16 mouse cellular contexts compared by ENCODE assay signal in the genomic region with DNA sequence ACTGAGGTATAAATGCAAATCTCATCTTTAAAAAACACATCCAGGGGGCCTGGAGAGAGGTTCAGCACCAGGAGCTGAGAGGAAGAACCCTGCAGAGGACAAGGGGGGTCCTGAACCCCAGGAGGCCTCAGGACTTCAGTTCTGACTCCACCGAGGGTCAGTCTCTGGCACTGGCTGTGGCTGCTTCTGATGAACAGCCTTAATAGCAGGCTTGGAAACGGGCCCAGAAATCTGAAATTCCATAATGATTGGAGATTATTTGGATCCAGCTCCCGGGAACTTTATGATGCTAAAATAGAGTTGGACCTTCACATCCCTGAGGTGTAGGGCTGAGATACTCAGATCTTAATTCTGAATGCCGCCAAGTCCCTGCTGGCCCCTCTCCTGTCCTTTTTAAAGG. TPM values are rescaled to one million over a fixed set of nuclear protein-coding genes. Genes with fewer than 3 reads are reported as not detected.
A peak's percentile ranks its signal among the peaks of the same experiment; 100 is the strongest.
DNase-seq lines count a peak whose midpoint lies in the region; ATAC-seq and TF ChIP-seq lines count a peak whose summit lies in the region.
"Had no signal": no experiment of that assay in that cellular context is flagged by ENCODE, and none has a peak within 500 bp of the region (broad histone marks: within the 10 kb centered on the region; RNA-seq: fewer than 3 reads in every experiment).

No protein-coding gene starts in this region.

- peak overlapping the region; percentile 27 for H3K4me2 ChIP-seq in heart, embryonic 13.5 days
- no peak overlapping the region for H3K4me2 ChIP-seq in kidney, postnatal 0 days (ENCODE audit: low read length)
- no peak overlapping the region for H3K4me2 ChIP-seq in stomach, embryonic 14.5 days (replicated peaks; ENCODE audit: low read depth, low read length)
- H3K4me2 ChIP-seq in stomach, postnatal 0 days (replicated peaks; ENCODE audit: low read depth): no peak overlapping the region

- no peak for TF ChIP-seq CTCF in kidney, postnatal 0 days (IDR thresholded peaks at IDR 0.05; ENCODE audit: low read depth)
- no peak for TF ChIP-seq CTCF in stomach, postnatal 0 days (IDR thresholded peaks at IDR 0.05; ENCODE audit: low read depth)

- 8% methylated on average over 4 of the region's 4 CpGs for WGBS in heart, embryonic 13.5 days
- WGBS in heart, embryonic 10.5 days: 15% methylated on average over 4 of the region's 4 CpGs
- WGBS in kidney, postnatal 0 days: 28% methylated on average over 4 of the region's 4 CpGs
- 6% methylated on average over 4 of the region's 4 CpGs for WGBS in stomach, embryonic 14.5 days
- 9% methylated on average over 4 of the region's 4 CpGs for WGBS in stomach, postnatal 0 days

- TF ChIP-seq EP300 in stomach, postnatal 0 days (optimal IDR thresholded peaks at IDR 0.05): no peak

- peaks cover 12% of the 10 kb centered on the region for H3K4me1 ChIP-seq in heart, embryonic 13.5 days
- peaks cover 17% of the 10 kb centered on the region for H3K4me1 ChIP-seq in heart, embryonic 10.5 days
- no peaks in the 10 kb centered on the region for H3K4me1 ChIP-seq in kidney, postnatal 0 days (replicated peaks; ENCODE audit: insufficient read depth, low read length)
- H3K4me1 ChIP-seq in stomach, embryonic 14.5 days (ENCODE audit: control insufficient read depth, insufficient read depth, low read length): peaks cover 10% of the 10 kb centered on the region
- H3K4me1 ChIP-seq in stomach, postnatal 0 days (replicated peaks; ENCODE audit: control insufficient read depth, insufficient read depth): no peaks in the 10 kb centered on the region

- H3K36me3 ChIP-seq in heart, embryonic 13.5 days: no peaks in the 10 kb centered on the region
- H3K36me3 ChIP-seq in heart, embryonic 10.5 days: no peaks in the 10 kb centered on the region
- no peaks in the 10 kb centered on the region for H3K36me3 ChIP-seq in kidney, postnatal 0 days (ENCODE audit: insufficient read depth, low read length)
- H3K36me3 ChIP-seq in stomach, embryonic 14.5 days (ENCODE audit: control insufficient read depth, insufficient read depth, low read length): no peaks in the 10 kb centered on the region
- H3K36me3 ChIP-seq in stomach, postnatal 0 days (ENCODE audit: control insufficient read depth, insufficient read depth, low read length): no peaks in the 10 kb centered on the region
- H3K36me3 ChIP-seq: midbrain, embryonic 10.5 days had no signal

- H3K9ac ChIP-seq in heart, embryonic 13.5 days: peak overlapping the region; percentile 47; the same call in 1 of the 2 replicates
- H3K9ac ChIP-seq in kidney, postnatal 0 days (ENCODE audit: low read depth, low read length): no peak overlapping the region
- H3K9ac ChIP-seq in stomach, embryonic 14.5 days (replicated peaks; ENCODE audit: low read depth, low read length): no peak overlapping the region
- H3K9ac ChIP-seq in stomach, postnatal 0 days (ENCODE audit: low read length): no peak overlapping the region
- H3K9ac ChIP-seq: forebrain, postnatal 0 days; liver, embryonic 14.5 days had no signal

- H3K9me3 ChIP-seq in heart, embryonic 13.5 days: no peaks in the 10 kb centered on the region
- H3K9me3 ChIP-seq in heart, embryonic 10.5 days: no peaks in the 10 kb centered on the region
- H3K9me3 ChIP-seq in kidney, postnatal 0 days (replicated peaks; ENCODE audit: low read length): no peaks in the 10 kb centered on the region
- no peaks in the 10 kb centered on the region for H3K9me3 ChIP-seq in stomach, embryonic 14.5 days (ENCODE audit: control insufficient read depth, low read depth, low read length)
- H3K9me3 ChIP-seq in stomach, postnatal 0 days (ENCODE audit: control insufficient read depth, low read length): no peaks in the 10 kb centered on the region
- H3K9me3 ChIP-seq: midbrain, embryonic 10.5 days had no signal

- H3K27ac ChIP-seq in heart, embryonic 13.5 days (replicated peaks): peak overlapping the region; percentile 48
- no peak overlapping the region for H3K27ac ChIP-seq in heart, embryonic 10.5 days
- no peak overlapping the region for H3K27ac ChIP-seq in kidney, postnatal 0 days
- H3K27ac ChIP-seq in stomach, embryonic 14.5 days (ENCODE audit: low read length): 0 out of 2 replicates have a peak overlapping the region, but pooled peaks have one; percentile 27
- no peak overlapping the region for H3K27ac ChIP-seq in stomach, postnatal 0 days (replicated peaks)
- H3K27ac ChIP-seq: liver, embryonic 14.5 days; midbrain, embryonic 10.5 days had no signal

- no peak for DNase-seq in heart, embryonic 10.5 days (ENCODE audit: low spot score)
- peak; percentile 28 for DNase-seq in kidney, postnatal 0 days (ENCODE audit: low spot score)
- DNase-seq in kidney, postnatal 10 days: no peak
- DNase-seq in stomach, postnatal 0 days (ENCODE audit: low spot score): no peak
- DNase-seq in gastrocnemius, adult 8-10 months (ENCODE audit: low spot score in 2 of 2): no peak
- DNase-seq: forebrain, postnatal 0 days; gastrocnemius, postnatal 10 days; kidney, adult 11 months; kidney, postnatal 14 days; thymus, adult 2 months had no signal

- no peak for ATAC-seq in heart, embryonic 13.5 days (ENCODE audit: extremely low read depth, insufficient number of reproducible peaks, low FRiP score, low TSS enrichment)
- no peak for ATAC-seq in kidney, postnatal 0 days (replicated peaks; ENCODE audit: low FRiP score, low read depth)
- ATAC-seq in stomach, embryonic 14.5 days (ENCODE audit: insufficient number of reproducible peaks, insufficient read depth, low FRiP score, low read depth): no peak
- ATAC-seq in stomach, postnatal 0 days (ENCODE audit: low FRiP score, low TSS enrichment): no peak
- ATAC-seq: forebrain, postnatal 0 days; hindbrain, embryonic 16.5 days had no signal

- H3K27me3 ChIP-seq in heart, embryonic 13.5 days (replicated peaks): peaks cover 4% of the 10 kb centered on the region; the same call in 1 of the 2 replicates
- H3K27me3 ChIP-seq in heart, embryonic 10.5 days (ENCODE audit: insufficient read depth, poor library complexity, severe bottlenecking): no peaks in the 10 kb centered on the region
- H3K27me3 ChIP-seq in kidney, postnatal 0 days (ENCODE audit: insufficient read depth, low read length): no peaks in the 10 kb centered on the region
- H3K27me3 ChIP-seq in stomach, embryonic 14.5 days (ENCODE audit: control insufficient read depth, insufficient read depth, low read length): no peaks in the 10 kb centered on the region
- no peaks in the 10 kb centered on the region for H3K27me3 ChIP-seq in stomach, postnatal 0 days (ENCODE audit: control insufficient read depth, insufficient read depth, low read length)

- H3K4me3 ChIP-seq in heart, embryonic 13.5 days: no peak overlapping the region
- no peak overlapping the region for H3K4me3 ChIP-seq in heart, embryonic 10.5 days
- H3K4me3 ChIP-seq in kidney, postnatal 0 days (replicated peaks; ENCODE audit: low read depth, low read length): no peak overlapping the region
- no peak overlapping the region for H3K4me3 ChIP-seq in stomach, embryonic 14.5 days (ENCODE audit: low read depth, low read length)
- H3K4me3 ChIP-seq in stomach, postnatal 0 days (ENCODE audit: low read depth, low read length): no peak overlapping the region
- H3K4me3 ChIP-seq: midbrain, embryonic 10.5 days; myocyte had no signal

RNA-seq across cellular contexts. Expression of gene Rptor, which starts 25.9 kb away (rescaled TPM):
- 7.0 and 7.1 TPM in 2 replicates for polyA plus RNA-seq in heart, embryonic 13.5 days (2015; fragmentation: Nextera tagmentation; extraction: Ambion mirVana)
- 11.8 and 15.6 TPM in 2 replicates for polyA plus RNA-seq in heart, embryonic 10.5 days (2016; fragmentation: Nextera tagmentation; extraction: Ambion mirVana)
- 6.8 and 7.1 TPM in 2 replicates for polyA plus RNA-seq in kidney, postnatal 0 days (2015; fragmentation: Nextera tagmentation; extraction: Ambion mirVana)
- polyA plus RNA-seq in stomach, embryonic 14.5 days (2014; fragmentation: Nextera tagmentation; extraction: Ambion mirVana): 12.7 and 13.1 TPM in 2 replicates
- polyA plus RNA-seq in stomach, postnatal 0 days (2015; fragmentation: Nextera tagmentation; extraction: Ambion mirVana): 3.7 and 3.9 TPM in 2 replicates
- total RNA-seq in gastrocnemius, adult 8-10 months (2022): 10 to 100 TPM; 25.2 to 28.5 (median 26.6) TPM

RNA-seq across cellular contexts. Expression of gene Nptx1, which starts 29.3 kb away (rescaled TPM):
- 0.66 and 0.75 TPM in 2 replicates for polyA plus RNA-seq in heart, embryonic 13.5 days (2015; fragmentation: Nextera tagmentation; extraction: Ambion mirVana)
- 0.49 and 0.88 TPM in 2 replicates for polyA plus RNA-seq in heart, embryonic 10.5 days (2016; fragmentation: Nextera tagmentation; extraction: Ambion mirVana)
- polyA plus RNA-seq in kidney, postnatal 0 days (2015; fragmentation: Nextera tagmentation; extraction: Ambion mirVana): 0.18 and 0.21 TPM in 2 replicates
- 0.29 and 0.59 TPM in 2 replicates for polyA plus RNA-seq in stomach, embryonic 14.5 days (2014; fragmentation: Nextera tagmentation; extraction: Ambion mirVana)
- 0.13 and 0.16 TPM in 2 replicates for polyA plus RNA-seq in stomach, postnatal 0 days (2015; fragmentation: Nextera tagmentation; extraction: Ambion mirVana)
- total RNA-seq in gastrocnemius, adult 8-10 months (2022): under 1 TPM in 1 of 4 experiments, not detected in 3; 0.07 TPM
- polyA plus RNA-seq: liver, embryonic 14.5 days had no signal

Comparison
In these comparisons a context has a peak if more than half of its experiments do, and no peak if none do; other contexts are left out.
1. H3K27ac ChIP-seq: peak in heart, embryonic 13.5 days (single experiment) and stomach, embryonic 14.5 days (single experiment); none in heart, embryonic 10.5 days (single experiment), kidney, postnatal 0 days (single experiment) and stomach, postnatal 0 days (single experiment).